Mouse (Mus musculus) c-Kit-positive CD71-positive TER-119-positive erythroid progenitor cells, embryonic 14.5 days (primary cell): ENCODE measurements at regions not wholly inside any gene's neighbourhood (a gene's known extent, or its start where the extent isn't known, plus 50 kb on each side); places are given as distances from the start of the nearest gene placed in this dataset.

Source experiments
- DNase-seq: peaks from one replicate; pipeline ENCODE4 v3.0.0-alpha.2; 2013; ENCODE audit warnings: low spot score

DNA sequence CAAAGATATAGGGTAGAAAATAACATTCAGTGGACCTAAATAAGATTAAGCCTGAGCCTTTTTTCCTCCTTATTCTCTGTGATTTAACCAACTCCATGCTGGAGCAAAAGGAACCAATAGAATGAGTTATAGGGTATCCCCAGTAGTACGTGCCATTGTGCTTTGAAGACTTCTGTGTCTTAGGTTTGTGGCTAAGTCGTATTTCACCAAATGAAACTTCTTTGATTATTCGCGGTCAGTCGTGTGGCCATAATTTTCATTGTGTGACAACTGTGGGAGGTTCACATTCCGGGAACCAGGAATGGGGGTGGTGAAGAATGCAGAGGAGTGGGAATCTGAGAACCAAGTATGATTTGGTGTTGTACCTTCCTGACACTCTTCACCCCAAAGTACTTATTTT lies 535.6 kb upstream of the Pkn2 start:
- DNase-seq, result no peak

GRCm38 (mm10) chr3:143411655-143412054 lies 529.9 kb upstream of the Pkn2 start:
- no peak for DNase-seq

DNA sequence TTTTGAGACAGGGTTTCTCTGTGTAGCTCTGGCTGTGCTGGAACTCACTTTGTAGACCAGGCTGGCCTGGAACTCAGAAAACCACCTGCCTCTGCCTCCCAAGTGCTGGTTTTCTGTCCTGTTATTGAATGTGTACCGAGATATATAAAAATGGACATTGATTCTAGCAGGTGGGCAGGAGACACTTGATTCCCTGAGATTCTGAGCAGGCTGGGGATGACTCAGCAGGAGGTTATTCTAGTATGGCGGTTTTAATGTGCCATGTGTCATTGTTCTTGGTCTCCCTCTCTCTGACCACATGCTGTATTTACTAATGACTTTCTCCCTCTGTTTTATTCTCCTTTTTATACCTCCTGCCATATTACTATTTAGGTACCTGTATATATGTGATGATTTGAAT lies 517.2 kb upstream of the Pkn2 start:
- no peak for DNase-seq

DNA sequence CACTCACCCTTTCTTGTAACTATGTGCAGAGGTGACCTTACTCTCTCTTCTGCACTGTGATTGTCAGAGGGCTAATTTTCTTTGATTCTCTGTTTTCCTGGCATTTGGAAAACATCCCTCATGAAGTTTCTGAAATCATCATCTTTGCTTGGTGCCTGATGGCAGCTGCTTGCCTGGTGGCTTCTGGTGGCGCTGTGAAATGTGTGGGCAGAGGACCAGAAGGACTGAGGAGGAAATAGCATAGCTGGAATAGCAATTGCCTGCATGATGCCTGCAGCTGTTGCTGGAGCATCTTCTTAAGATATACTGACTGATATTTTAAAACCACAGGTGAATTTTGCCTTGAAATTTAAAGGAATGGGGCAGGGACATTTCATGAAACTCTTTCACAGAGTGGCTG lies 502.6 kb upstream of the Pkn2 start:
- no peak for DNase-seq

DNA sequence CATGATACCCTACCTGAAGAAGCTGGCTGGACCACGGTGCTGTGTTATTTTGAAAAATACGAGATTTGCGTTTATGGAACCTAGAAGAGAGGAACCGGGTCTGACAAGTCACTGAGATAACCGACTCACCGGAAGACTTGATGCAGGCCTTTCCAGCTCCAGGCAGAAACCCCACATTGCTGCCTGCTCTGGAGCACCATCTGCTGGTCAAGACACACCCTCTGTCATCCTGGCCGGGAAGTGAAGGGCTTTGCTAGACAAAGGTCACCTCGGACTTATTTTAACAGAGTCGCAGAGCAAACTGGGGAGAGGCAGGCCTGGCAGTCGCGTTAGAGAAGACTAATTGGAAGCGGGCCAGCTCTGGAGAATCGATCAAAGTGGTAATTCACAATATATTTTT lies 497.4 kb upstream of the Pkn2 start:
- DNase-seq, result no peak

DNA sequence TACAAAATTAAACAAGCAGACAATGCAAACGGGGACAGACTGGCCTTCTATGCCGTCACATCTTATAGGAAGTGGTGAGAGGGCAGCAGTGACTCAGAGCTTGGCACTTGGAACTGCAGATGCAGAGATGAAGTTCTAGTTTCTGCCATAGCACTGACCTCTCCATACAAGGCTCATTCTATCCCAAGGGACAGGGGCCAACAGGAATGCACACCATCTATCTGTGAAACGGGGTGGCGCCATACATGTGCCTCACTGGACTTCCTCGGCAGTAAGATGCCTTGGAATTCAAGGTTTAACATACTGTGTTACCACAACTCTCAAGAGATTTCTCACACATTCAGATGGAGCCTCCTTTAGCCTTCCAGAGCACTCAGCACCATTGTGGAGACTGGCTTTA lies 495.6 kb upstream of the Pkn2 start:
- DNase-seq, result no peak

- no peak for DNase-seq
Observed at GRCm38 (mm10) chr3:143375527-143376061, 493.8 kb upstream of the Pkn2 start.

GRCm38 (mm10) chr3:143373501-143373900 lies 491.7 kb upstream of the Pkn2 start:
- no peak for DNase-seq

DNA sequence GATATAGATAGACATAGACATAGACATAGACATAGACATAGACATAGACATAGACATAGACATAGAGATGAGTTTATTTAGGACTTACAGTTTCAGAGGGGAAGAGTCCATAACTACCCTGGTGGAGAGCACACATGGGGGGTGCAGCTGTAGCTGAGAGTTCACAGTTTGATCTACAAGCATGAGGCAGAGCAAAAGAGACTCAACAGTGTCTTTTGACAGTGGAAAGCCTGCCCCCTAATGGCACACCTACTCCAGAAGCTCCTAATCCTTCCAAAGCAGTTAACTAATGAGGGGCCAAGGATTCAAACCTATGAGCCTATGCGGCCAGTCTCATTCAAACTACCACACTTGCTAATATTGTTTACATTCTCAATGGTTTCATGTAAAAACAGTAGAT lies 487.2 kb upstream of the Pkn2 start:
- DNase-seq, result no peak

DNA sequence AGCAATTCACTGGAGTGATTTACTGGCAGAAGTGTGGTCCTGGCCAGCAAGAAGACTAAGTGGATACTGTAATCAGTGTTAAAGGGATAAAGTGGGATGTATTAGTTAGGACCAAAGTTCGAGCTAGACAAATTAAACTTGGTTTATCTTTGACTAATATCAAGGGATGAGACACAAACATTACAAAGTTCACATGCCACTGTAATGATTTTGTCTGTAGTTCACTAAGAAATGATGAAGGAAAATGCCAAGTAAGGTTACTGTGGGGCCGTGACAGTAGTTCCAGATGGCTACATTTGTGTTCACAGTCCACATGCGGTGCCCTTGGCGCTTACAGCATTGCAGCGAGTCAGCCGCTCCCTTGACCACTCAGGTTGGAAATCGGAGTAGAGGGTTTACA lies 458.2 kb upstream of the Pkn2 start:
- DNase-seq, result no peak

DNA sequence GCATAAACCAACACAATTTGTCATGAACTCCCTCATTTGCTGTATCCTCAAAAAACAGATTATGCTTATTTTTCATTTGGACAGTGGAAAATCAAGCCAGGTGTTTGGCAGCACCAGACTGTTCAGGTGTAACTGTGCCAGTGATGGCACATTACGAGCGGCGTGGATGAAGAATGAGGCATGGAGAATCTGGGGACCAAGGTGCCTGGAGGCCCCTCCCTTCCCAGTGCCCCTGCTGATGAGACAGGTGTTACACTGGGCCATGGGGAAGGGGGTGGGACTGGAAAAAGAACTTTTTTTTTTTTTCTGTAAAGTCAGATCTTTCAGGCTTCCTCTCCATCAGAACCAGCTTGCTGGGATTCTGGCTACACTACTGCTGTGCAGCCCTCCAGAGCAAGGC lies 451.5 kb upstream of the Pkn2 start:
- no peak for DNase-seq

GRCm38 (mm10) chr3:143328521-143328920 lies 446.7 kb upstream of the Pkn2 start:
- no peak for DNase-seq

GRCm38 (mm10) chr3:143327652-143328051 lies 445.8 kb upstream of the Pkn2 start:
- no peak for DNase-seq

DNA sequence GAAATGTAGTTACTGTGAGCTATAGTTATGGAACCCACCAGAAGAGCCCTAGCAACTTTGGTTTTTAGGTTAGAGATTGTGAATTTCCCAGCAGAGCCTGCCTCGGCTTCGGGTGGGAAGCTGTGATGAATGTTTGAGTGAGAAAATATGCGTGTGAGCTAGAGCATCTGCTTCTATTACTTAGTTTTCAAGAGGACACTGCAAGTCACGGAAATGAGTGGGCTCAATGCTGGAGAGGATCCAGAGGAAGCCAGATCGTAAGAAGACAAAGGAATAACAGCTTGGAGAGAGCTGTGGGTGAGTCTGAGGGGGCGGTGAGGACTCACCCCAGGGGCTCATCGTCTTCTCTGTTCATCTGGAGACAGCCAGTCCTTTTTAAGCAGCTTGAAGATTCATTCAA lies 434.7 kb upstream of the Pkn2 start:
- DNase-seq, result no peak

- DNase-seq, result no peak
Observed at GRCm38 (mm10) chr3:143291793-143292192, 410.0 kb upstream of the Pkn2 start.

DNA sequence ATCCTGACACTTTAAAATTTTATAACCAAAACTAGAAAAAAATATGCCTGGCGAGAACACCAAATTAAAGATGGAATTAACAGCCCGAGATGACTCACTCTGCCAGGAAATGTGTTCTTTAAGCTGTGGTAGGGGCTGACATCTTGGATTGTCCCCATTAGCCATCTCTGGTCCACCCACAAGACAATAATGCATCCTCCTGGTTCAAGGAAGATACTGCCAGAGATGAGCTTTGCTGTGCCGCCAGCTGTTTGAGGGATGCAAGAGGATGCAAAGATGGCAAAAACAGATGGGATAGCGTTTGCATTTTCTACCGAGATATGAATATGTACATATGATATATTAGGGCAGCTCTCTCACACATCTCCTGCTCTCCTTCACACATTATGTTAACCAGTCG lies 382.3 kb upstream of the Pkn2 start:
- DNase-seq, result no peak

DNA sequence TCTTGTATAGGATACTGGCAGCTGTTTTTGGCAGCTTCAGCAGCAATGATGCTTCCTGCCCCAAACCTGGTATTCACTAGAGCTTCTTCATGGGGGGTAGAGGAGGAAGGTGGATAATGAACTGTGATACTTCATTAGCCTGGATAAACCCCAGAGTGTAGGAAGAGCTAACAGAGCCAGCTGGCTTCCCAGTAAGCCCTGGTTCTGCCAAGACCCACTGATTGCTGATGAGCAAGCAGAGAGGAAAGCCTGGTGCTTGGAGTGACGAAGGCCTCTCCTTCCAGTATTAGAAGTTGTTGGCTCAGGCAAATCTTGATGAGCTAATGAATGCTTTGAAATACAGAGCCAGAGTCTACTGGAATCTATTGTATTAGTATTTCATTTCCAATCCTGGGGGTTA lies 370.8 kb upstream of the Pkn2 start:
- DNase-seq, result no peak

DNA sequence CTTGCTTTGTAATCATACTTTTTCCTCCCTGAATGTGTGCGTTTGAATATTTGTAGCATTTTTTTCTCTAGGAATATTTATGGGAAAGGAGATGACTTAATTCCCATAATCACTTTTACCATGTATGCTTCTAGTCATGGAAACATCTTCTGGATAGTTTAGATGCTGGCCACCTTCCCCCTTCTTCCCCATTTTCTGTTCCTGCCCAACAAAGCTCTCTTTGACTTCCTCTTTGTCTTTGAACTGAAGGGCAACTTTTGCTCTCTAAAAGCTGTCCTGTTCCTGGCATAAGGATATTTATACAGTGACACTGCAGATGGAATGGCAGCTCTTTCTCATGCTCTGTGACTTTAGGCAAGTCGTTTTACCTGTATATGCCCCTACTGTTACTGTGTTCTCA lies 370.2 kb upstream of the Pkn2 start:
- no peak for DNase-seq

- no peak for DNase-seq
Observed at GRCm38 (mm10) chr3:143242691-143243090, 360.9 kb upstream of the Pkn2 start.

DNA sequence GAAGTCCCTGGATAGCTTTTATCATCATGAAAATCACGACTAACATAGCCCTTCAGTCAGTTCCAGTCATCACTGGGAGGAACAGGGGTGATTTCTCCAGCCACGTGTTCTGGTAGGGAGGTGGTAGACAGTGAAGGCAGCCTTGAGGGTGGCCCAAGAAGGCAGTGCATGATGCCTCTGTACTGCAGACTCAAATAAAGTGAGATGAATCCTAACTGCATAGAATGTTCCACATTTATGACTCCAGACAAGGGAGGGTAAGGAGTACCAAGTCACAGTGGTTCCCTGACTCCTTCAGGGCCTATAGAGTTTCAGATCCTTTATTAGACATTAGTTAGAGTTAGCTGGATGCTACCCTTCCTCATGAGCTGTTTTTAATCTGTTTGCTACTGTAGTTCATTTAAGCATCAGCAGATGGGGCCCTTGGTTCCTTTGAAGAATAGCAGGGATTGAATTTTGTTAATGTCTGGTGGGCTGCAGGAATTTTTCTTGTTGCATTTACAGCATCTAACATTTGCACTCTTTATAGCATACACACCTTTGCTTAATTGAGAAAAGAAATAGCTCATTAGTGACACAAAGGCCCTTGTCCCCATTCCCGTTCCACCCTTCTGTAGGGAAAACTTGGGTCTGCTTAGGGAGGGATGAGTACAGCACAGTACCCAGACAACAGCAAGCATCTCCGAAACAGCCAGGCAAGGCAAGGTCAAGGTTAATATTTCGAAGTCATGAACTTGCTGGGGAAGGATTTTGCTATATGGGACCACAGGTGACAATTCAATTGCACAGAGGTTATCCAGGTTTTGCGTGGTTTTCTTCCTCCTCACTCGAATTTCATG lies 359.0 kb upstream of the Pkn2 start:
- no peak for DNase-seq

- DNase-seq, result no peak
Observed at GRCm38 (mm10) chr3:143238546-143238945, 356.7 kb upstream of the Pkn2 start.

DNA sequence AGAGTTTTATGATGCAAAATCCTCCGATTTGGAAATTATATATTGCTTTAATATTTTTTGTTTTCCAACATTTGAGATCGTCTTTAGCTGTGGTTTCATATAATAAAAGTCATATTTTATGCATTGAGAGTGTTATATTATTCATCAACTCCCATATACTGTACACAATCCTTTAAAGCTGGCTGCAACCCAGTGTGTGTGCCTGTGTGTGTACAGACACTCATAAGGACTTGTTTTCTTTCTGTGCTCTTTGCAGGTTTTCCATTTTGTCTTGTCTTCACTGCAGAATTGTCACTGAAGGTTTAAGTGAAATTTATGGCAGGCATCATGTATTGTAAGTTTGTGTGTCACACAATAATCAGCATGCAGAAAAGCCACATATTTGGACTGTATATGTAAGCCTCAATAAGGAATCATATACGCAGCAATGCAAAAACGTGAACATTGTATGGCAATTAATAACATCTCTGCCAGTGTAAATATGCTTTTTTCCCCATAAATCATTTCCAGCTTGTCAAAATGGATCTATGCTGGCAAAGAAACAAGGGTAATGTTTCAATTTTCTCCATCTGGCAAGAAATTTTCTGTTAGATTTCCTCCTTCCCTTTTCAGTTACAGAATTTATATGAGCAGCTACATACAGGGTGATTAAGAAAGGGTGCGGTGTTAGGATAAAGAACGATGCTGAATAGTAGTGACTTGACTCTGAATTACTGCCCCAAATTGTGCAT lies 342.4 kb upstream of the Pkn2 start:
- DNase-seq, result no peak

DNA sequence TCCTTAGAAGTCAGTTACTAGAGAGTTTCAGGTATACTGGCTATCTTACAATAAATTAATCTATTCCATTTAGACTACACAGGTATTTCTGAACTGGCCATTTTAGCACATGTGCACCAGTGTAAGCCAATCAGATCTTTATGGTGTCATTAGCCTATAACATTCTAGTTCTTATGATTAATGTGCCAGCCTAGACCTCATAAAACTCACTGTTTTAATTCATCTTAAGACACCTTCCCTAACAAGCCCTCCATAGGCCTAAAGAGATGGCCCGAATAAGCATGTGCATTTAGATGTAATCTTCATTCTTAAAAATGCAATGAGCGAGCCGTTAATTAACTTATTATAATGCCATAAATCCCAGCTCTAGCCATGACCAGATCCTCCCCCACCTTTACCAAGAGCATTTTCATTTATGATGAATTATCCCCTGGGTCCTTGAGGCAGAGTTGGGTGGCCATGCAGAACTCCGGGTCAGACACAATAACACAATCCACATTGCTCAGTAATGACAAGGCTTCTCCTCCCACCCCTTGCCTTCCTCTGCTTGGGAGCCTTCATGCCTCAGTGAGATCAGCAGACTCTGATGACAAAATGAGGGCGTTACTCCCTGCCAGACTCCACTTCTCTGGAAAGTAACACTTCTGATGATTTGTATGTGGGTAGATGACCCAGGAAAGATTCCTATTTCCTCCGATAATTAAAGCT lies 311.6 kb upstream of the Pkn2 start:
- DNase-seq, result no peak
